Mouse (Mus musculus) right cerebral cortex, postnatal 4 days (tissue): Measurements from ENCODE around the gene Sesn1.
"Not testable (repeated sequence)": the region's sequence is repeated elsewhere in the genome, so short reads cannot be mapped to it uniquely, and the experiment has no call there.

Source experiments
- DNase-seq: peaks from one replicate; pipeline ENCODE4 v3.0.0-alpha.2; 2022

Sesn1 gene

GRCm38 (mm10) chr10:41926726-41927125 lies 117.0 kb downstream of the Sesn1 start:
- no peak for DNase-seq

- no peak for DNase-seq
These were observed 121.2 kb downstream of the Sesn1 start for GRCm38 (mm10) chr10:41930966-41931365.

DNA sequence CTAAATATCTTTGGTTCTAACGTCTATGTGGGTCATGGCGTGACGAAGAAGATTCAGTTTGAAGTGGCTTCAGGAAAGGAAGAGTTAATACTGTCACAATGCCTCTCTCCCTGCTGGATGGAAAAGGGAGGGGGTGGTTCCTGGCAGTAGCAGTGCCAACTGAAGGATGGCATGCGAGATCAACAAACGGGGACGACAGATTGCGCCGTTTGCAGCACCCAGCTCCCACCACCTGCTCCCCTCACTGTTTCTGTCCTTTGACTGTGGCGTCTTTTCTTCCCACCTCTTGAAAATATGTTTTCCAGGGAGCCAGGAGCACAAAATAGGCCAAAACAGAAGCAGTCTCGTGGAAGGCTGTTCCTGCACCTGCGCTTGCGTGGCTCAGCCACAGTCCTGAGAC lies 122.2 kb downstream of the Sesn1 start:
- DNase-seq = peak; percentile 51

DNA sequence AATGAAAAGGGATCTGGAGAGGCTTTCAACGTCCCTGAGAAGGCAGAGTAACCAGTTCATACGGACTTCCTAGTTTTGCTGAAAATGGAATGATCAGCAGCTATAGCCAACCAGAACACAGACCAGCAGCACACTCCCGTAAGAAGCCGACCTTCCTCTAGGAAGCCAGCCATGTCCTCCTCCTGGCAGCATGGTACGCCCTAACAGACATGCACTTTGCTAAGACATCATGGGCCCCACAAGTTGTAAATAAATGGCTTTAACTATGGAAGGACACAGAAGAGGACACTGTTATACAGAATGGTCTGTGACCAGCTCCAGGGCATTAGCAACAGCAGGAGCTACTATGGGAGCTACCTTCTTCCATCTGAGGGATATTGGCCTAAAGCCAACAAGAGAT lies 123.2 kb downstream of the Sesn1 start:
- DNase-seq = no peak

DNA sequence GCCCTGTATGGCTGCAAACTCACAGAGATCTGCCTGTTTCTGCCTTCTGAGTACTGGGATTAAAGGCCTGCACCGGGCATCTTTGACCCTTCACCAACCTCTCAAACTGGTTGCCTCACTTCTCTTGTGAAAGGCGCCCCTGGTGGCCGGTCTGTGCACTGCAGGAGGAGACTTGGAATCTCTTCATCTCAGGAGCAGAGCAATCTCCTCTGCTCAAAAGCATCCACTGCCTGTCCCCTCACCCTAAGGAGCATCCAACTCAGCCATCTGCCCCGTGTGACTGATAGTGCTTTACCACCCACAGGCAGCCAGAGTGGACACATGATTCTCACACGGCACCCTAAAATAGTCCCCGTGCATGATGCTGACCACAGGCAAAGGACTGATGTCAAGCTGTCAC lies 123.8 kb downstream of the Sesn1 start:
- peak; percentile 65 for DNase-seq

DNA sequence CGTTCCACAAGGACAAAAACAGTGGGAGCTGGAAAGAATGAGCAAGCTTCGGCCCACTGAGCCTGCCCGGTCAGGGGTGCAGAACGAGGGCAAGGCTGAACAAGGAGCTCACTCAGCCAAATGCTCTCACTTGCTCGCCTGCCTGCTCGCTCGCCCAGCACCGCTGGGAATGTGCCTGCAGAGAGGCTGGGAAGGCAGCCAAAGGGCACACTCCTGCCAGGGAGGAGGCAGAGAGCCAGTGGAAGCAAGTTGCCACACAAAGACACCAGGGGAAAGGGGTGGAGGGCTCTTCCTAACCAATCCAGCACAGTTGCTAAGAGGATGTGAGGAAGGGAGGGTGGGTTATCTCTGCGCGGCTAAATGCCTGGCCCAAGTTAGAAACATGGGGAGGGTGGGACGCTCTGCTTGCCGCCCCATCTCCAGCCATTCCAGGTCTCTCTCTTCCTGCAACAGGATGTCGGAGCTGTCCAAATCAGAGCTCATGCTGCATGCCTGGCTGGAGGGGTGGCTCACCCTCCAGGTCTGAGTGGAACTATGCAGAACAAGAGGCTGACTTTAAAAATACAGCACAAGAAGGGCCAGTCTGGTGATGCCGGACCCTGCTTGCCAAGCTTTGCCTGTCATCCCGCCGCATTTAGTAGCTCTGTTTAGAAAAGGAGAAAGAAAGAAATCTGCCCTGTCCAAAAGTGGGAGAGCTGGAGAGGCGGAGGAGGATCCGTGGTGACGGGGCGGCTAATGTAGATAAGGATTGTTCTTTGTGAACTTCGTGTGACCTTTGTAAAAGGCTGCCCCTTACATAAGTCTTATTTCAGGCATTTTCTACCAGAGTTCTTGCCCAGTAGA lies 125.1 kb downstream of the Sesn1 start:
- peak; percentile 81 for DNase-seq

DNA sequence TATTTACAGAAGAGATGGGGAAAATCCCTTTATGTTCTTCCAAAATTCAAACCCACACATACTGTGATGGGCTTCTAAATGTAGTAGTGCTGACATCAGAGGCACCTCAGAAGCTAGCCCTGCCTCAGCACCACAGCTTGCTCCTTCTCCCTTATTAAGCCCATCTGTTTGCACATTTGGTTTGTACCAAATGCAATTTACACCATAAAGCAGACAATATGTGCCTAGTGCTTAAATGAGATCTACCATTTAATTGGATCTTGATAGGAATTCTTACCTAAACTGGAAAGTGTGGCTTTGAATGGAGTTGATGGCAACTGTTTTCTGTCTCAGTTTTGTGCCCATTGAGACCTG lies 125.7 kb downstream of the Sesn1 start:
- DNase-seq = no peak

DNA sequence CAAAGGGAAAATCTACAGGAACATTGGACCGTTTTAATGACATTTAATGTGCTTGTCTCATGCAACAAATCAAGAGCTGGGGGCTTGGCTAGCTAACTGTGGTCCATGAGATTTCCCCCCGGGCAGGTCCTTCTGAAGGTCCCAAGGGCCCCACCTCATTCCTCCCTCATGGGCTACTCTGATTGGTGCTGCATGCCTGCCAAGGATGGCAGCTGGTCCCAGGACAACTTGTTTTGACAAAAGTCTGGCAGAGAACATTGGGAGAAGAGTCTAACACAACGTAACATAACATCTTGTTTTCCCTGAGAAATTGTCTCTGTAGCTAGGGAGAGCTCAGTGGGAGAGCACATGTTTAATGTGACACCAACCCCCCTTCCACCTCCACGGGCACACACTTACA lies 126.4 kb downstream of the Sesn1 start:
- no peak for DNase-seq

DNA sequence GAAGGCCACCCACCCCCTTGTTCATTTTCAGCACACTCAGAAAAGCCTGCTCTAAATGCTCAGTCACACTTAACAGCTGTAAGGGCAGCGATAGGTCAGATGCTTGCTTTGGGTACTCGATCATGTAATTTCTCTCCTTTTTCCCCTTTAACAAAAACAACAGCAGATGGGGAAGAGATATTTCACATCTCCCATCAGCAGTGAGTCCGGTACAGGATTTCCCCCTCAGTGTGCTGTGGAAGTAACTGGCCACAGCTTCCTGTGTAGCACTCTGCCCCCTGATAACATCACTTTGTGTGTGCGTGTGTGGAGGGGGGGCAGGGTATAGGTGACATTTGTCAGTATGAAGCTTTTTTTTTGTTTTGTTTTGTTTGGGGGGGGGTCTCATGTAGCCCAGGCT lies 127.4 kb downstream of the Sesn1 start:
- no peak for DNase-seq

- no peak for DNase-seq
These were observed 129.4 kb downstream of the Sesn1 start for GRCm38 (mm10) chr10:41939090-41939489.

DNA sequence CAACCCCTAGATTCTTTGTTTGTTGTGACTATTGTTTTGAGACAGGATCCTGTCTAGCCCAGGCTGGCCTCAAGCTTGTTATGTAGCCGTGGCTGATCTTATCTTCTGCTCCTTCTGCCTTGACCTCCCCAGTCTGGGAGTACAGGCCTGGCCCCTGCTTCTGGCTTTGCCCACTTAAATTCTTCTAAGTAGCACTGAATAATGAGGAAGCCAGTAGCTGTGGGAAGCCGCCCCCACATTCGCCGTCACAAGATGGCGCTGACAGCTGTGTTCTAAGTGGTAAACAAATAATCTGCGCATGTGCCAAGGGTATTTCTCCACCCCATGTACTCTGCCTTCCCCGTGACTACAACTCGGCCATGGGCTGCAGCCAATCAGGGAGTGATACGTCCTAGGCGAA lies 142.6 kb downstream of the Sesn1 start:
- DNase-seq = not testable (repeated sequence)

DNA sequence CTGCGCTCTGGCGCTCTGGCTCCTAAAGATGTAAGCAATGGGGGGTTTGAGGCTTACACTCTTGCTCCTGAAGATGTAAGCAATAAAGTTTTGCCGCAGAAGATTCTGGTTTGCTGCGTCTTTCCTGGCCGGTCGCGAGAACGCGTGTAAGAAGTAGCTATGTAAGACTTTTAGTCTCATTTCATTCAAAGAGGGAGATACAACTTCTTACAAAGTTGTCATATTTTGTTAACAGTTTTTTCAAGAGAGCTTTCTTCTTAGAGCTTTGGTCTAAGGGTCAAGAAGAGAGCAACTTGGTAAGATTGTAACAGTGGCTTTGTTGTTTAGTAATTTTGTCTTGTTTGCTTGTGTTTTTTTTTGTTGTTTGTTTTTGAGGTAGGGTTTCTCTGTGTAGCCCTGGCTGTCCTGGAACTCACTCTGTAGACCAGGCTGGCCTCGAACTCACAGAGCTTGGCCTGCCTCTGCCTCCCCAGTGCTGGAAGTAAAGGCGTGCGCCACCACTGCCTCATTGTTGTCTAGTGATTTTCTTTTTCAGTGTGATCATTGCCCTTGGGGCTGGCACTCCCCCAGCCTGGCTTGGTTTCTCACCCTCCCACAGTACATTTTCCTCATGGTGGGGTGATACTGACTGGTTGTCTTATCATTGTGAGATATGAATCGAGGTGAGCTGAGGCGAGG lies 143.3 kb downstream of the Sesn1 start:
- DNase-seq = no peak

DNA sequence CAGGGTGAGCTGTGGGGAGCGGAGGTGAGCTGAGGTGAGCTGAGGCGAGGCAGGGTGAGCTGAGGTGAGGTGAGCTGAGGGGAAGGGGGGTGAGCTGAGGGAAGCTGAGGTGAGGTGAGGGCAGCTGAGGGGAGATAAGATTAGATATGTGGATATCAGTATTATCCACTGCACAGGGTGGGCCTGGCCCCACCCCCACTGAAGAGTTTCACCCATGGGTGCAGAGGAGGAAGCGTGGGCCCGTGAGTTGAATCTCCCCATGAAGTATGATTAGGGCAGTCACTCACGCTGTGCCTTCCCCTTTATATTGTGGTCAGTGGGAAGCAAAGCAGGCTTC lies 143.8 kb downstream of the Sesn1 start:
- no peak for DNase-seq

GRCm38 (mm10) chr10:41957421-41958225 lies 147.9 kb downstream of the Sesn1 start:
- DNase-seq = no peak
